Mouse (Mus musculus): ENCODE data around the gene Slc8a2.

DNA sequence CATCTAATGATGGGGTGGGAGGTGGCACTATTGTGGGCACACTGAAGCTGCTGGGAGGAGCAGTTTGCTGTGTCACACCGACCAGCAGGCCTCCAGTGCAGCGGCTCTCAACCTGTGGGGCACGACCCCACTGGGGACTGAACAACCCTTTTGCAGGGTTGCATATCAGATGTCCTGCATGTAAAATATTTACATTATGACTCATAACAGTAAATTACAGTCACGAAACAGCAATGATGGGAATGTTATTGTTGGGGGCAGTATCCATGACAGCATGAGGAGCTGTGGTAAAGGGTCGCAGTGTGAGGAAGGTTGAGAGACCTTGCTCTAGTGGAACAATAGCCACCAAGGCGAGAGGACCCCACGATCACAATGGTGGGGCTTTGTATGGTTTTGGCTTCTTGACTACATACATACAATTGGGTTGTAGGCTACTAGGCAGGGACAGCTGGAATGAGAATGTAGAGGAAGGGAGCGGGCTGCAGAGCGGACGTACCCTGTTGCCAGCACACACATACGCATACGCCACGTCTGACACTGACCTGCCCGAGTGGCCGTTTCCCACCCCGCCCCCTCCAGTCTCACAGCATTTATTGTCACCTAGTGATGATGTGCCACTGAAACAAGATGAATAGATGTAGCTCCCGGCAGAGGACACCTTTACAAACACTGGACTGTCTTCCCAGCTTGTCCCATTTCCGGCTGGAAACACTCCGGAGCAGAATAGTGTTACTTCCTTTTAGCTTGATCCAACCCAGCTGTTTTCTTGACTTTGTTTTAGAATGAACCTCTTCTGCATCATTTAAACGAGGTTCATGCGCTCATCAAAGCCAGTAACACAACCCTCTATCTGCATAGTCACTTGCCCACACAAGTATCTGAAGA lies 79.4 kb downstream of the Slc8a2 start:
- no peak for TF ChIP-seq POLR2A (IDR thresholded peaks at IDR 0.05; ENCODE audit: low read depth, low read length)
- no peak for TF ChIP-seq CTCF (IDR thresholded peaks at IDR 0.05; ENCODE audit: extremely low read depth, insufficient read length, insufficient replicate concordance, low read depth, low read length)

Measured in small intestine, adult 2 months (tissue).